Mouse (Mus musculus): ENCODE results near the gene Gja4. TPM values are rescaled to one million over a fixed set of nuclear protein-coding genes. Genes with fewer than 3 reads are reported as not detected.

The Gja4 gene
- total and polyA plus RNA-seq, 3 experiments, result not detected

DNA sequence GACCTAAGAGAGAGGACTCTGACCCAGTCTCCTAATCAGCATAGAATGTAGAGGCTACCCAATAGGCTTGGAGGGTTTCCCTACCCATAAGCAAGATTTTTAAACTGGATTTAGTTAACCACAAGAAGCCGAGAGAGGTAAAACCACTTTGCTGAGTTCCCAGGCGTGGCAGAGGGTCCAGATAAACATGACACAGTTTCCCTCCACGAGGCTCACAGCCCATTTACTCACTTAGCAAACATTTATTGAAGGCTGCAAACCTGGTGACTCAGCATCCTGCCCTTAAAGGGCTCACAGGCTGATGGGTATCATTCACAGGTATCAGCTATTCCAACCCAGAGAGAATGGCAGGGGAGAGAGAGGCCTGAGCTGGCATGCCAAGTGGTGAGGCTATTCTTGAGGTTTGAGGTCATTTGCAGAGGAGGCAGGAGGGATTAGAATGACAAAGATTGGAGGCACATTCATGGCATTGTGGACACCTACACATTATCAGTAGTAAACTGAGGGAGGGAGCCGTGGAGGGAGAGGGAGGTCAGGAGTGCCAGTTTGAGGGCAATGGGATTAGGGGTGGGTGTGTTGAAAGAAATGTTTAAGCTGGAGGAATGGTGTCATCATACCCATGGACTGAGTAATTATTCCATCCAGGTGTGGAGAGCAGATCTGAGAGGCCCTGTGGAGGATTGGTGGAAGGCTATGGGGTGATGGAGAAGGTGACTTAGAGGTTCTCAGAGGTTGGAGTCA, 35.9 kb upstream of the Gja4 start:
- no peak overlapping the region for H3K9ac ChIP-seq (ENCODE audit: insufficient read depth, low read depth)
- H3K4me2 ChIP-seq (ENCODE audit: insufficient read depth, low read depth, poor library complexity, severe bottlenecking), result no peak overlapping the region
- no peaks in the 10 kb centered on the region for H3K36me3 ChIP-seq (replicated peaks in 1 of 2; ENCODE audit: control insufficient read depth in 1 of 2, insufficient read depth in 1 of 2, low read length in 1 of 2)
- in situ Hi-C loops (cut with MboI; ENCODE audit: low pct_ligation_motif_present, low pct_unique_long_range_greater_than_20kb, low sequenced_read_pairs), result loop anchor here (25.0 kb wide), 1 partner anchor 1188 kb away; no protein-coding TSS in a partner anchor
- peaks cover 4% of the 10 kb centered on the region for H3K9me3 ChIP-seq (replicated peaks; ENCODE audit: low read length)
- H3K79me2 ChIP-seq (replicated peaks; ENCODE audit: control insufficient read depth, extremely low read depth, insufficient read depth, poor library complexity, severe bottlenecking), result no peaks in the 10 kb centered on the region
- H3K4me3 ChIP-seq (replicated peaks in 1 of 3; ENCODE audit: low read depth in 2 of 3, low read length in 2 of 3, poor library complexity in 1 of 3), result no peak overlapping the region
- no peak for DNase-seq (ENCODE audit: extremely low read depth)
- no peak for TF ChIP-seq MXI1 (IDR thresholded peaks at IDR 0.05; ENCODE audit: low read depth, low read length)
- TF ChIP-seq JUND (conservative IDR thresholded peaks at IDR 0.05; ENCODE audit: low read depth, low read length), result no peak
- TF ChIP-seq POLR2A (IDR thresholded peaks at IDR 0.05; ENCODE audit: low read depth, low read length), result no peak
- TF ChIP-seq NELFE (IDR thresholded peaks at IDR 0.05; ENCODE audit: low read depth, low read length), result no peak
- TF ChIP-seq SIN3A (IDR thresholded peaks at IDR 0.05; ENCODE audit: low read length), result no peak
- TF ChIP-seq RAD21 (IDR thresholded peaks at IDR 0.05; ENCODE audit: low read depth, low read length), result no peak
- TF ChIP-seq MAX (IDR thresholded peaks at IDR 0.05; ENCODE audit: low read length), result no peak
- TF ChIP-seq CHD2 (IDR thresholded peaks at IDR 0.05; ENCODE audit: low read length), result no peak
- no peak for TF ChIP-seq POLR2AphosphoS2 (IDR thresholded peaks at IDR 0.05; ENCODE audit: low read depth, low read length)
- no peak for TF ChIP-seq ETS1 (conservative IDR thresholded peaks at IDR 0.05; ENCODE audit: low read depth, low read length)
- TF ChIP-seq IRF4 (IDR thresholded peaks at IDR 0.05; ENCODE audit: low read depth, low read length), result no peak
- TF ChIP-seq ZC3H11A (IDR thresholded peaks at IDR 0.05; ENCODE audit: low read depth, low read length), result no peak
- TF ChIP-seq NRF1 (IDR thresholded peaks at IDR 0.05; ENCODE audit: low read depth, low read length), result no peak
- TF ChIP-seq TBP (conservative IDR thresholded peaks at IDR 0.05; ENCODE audit: low read depth, low read length), result no peak
- H3K4me1 ChIP-seq (ENCODE audit: control insufficient read depth in 1 of 2, insufficient read depth in 2 of 2), result no peaks in the 10 kb centered on the region
- no peak overlapping the region for H3K27ac ChIP-seq (ENCODE audit: insufficient read depth, low read depth)
- no peaks in the 10 kb centered on the region for H3K27me3 ChIP-seq (replicated peaks)
- dilution Hi-C loops (cut with MboI; ENCODE audit: extremely low pct_ligation_motif_present, extremely low pct_unique_long_range_greater_than_20kb, low sequenced_read_pairs), result no loop called here

DNA sequence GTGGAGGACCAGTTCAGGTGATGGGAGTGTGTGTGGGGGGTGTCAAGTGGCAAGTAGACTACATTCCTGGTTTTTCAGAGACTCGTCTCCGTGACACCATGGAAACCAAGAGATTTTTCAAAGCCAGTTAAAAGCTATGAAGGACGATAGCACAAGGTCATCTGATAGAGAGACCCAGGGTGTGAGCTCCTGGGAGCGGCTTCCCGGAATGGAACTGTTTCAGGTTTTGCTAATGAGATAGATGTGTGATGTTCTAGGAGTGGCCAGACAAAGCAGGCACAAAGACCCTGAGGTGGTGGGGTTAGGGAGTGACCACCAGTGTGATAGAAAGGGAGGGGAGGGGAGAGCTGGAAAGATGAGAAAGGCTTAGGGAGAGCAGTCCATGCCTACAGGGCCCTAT, 31.2 kb upstream of the Gja4 start:
- no peaks in the 10 kb centered on the region for H3K79me2 ChIP-seq (replicated peaks; ENCODE audit: control insufficient read depth, extremely low read depth, insufficient read depth, poor library complexity, severe bottlenecking)
- dilution Hi-C loops (cut with MboI; ENCODE audit: extremely low pct_ligation_motif_present, extremely low pct_unique_long_range_greater_than_20kb, low sequenced_read_pairs) (no loop called here), in situ Hi-C loops (cut with MboI; ENCODE audit: low pct_ligation_motif_present, low pct_unique_long_range_greater_than_20kb, low sequenced_read_pairs) (no loop called here)
- H3K36me3 ChIP-seq (replicated peaks in 1 of 2; ENCODE audit: control insufficient read depth in 1 of 2, insufficient read depth in 1 of 2, low read length in 1 of 2), result no peaks in the 10 kb centered on the region
- H3K4me3 ChIP-seq (replicated peaks in 1 of 3; ENCODE audit: low read depth in 2 of 3, low read length in 2 of 3, poor library complexity in 1 of 3), result no peak overlapping the region
- DNase-seq (ENCODE audit: extremely low read depth), result no peak
- no peak overlapping the region for H3K9ac ChIP-seq (ENCODE audit: insufficient read depth, low read depth)
- H3K4me2 ChIP-seq (ENCODE audit: insufficient read depth, low read depth, poor library complexity, severe bottlenecking), result no peak overlapping the region
- H3K9me3 ChIP-seq (replicated peaks; ENCODE audit: low read length), result no peaks in the 10 kb centered on the region
- TF ChIP-seq SMC3 (IDR thresholded peaks at IDR 0.05; ENCODE audit: low read depth, low read length) (no peak), EP300 (IDR thresholded peaks at IDR 0.05; ENCODE audit: low read length) (no peak), RCOR1 (conservative IDR thresholded peaks at IDR 0.05; ENCODE audit: low read depth, low read length) (no peak), ZKSCAN1 (IDR thresholded peaks at IDR 0.05; ENCODE audit: borderline replicate concordance, low read depth, low read length) (no peak), ZC3H11A (IDR thresholded peaks at IDR 0.05; ENCODE audit: low read depth, low read length) (no peak), USF1 (IDR thresholded peaks at IDR 0.05; ENCODE audit: low read depth, low read length) (no peak), MAZ (IDR thresholded peaks at IDR 0.05; ENCODE audit: low read depth, low read length) (no peak), TBP (conservative IDR thresholded peaks at IDR 0.05; ENCODE audit: low read depth, low read length) (no peak), BHLHE40 (IDR thresholded peaks at IDR 0.05; ENCODE audit: low read depth, low read length) (no peak), JUND (conservative IDR thresholded peaks at IDR 0.05; ENCODE audit: low read depth, low read length) (no peak), MXI1 (IDR thresholded peaks at IDR 0.05; ENCODE audit: low read depth, low read length) (no peak), TCF12 (IDR thresholded peaks at IDR 0.05; ENCODE audit: low read depth, low read length) (no peak), MAFK (IDR thresholded peaks at IDR 0.05; ENCODE audit: insufficient replicate concordance, low read length) (no peak), RAD21 (IDR thresholded peaks at IDR 0.05; ENCODE audit: low read depth, low read length) (no peak), NELFE (IDR thresholded peaks at IDR 0.05; ENCODE audit: low read depth, low read length) (no peak), USF2 (conservative IDR thresholded peaks at IDR 0.05; ENCODE audit: low read depth, low read length) (no peak), CHD1 (IDR thresholded peaks at IDR 0.05; ENCODE audit: low read depth, low read length) (no peak)
- no peaks in the 10 kb centered on the region for H3K27me3 ChIP-seq (replicated peaks)
- no peaks in the 10 kb centered on the region for H3K4me1 ChIP-seq (ENCODE audit: control insufficient read depth in 1 of 2, insufficient read depth in 2 of 2)
- no peak overlapping the region for H3K27ac ChIP-seq (ENCODE audit: insufficient read depth, low read depth)
